Mouse (Mus musculus) kidney, postnatal 0 days (tissue): ENCODE results near the gene Ppil4. TPM values are rescaled to one million over a fixed set of nuclear protein-coding genes. Genes with fewer than 3 reads are reported as not detected.

Experiments
- ATAC-seq: fragments of 200-750 bp; cut with Nextera tagmentation; replicated peaks from 2 replicates; pipeline ENCODE4 v1.8.0; 2017; ENCODE audit warnings: low read depth, moderate number of reproducible peaks, moderate TSS enrichment, moderate library complexity; ENCODE audit not compliant: low FRiP score
- DNase-seq: peaks from one replicate; pipeline ENCODE4 v3.0.0-alpha.2; 2016; ENCODE audit warnings: low spot score
- H3K27ac ChIP-seq: fragments of 300-500 bp; sonication (generic); 2 replicates; pipeline ENCODE4 v1.5.1; 2014; ENCODE audit warnings: mild to moderate bottlenecking
- H3K27me3 ChIP-seq: fragments of 300-500 bp; sonication (generic); 2 replicates; pipeline ENCODE4 v1.6.1; 2014; ENCODE audit warnings: low read length, mixed read lengths; ENCODE audit not compliant: insufficient read depth
- H3K36me3 ChIP-seq: fragments of 300-500 bp; sonication (generic); 2 replicates; pipeline ENCODE4 v1.6.1; 2014; ENCODE audit warnings: low read length, mixed read lengths; ENCODE audit not compliant: insufficient read depth
- H3K4me1 ChIP-seq: fragments of 300-500 bp; sonication (generic); replicated peaks from 2 replicates; pipeline ENCODE4 v1.6.1; 2014; ENCODE audit warnings: antibody characterized with exemption, low read length, mixed read lengths; ENCODE audit not compliant: insufficient read depth
- H3K4me2 ChIP-seq: fragments of 300-500 bp; sonication (generic); 2 replicates; pipeline ENCODE4 v1.6.1; 2014; ENCODE audit warnings: mild to moderate bottlenecking, low read length, moderate library complexity, mixed read lengths
- H3K4me3 ChIP-seq: fragments of 300-500 bp; sonication (generic); replicated peaks from 2 replicates; pipeline ENCODE4 v1.5.1; 2014; ENCODE audit warnings: low read depth, low read length
- H3K9ac ChIP-seq: fragments of 300-500 bp; sonication (generic); 2 replicates; pipeline ENCODE4 v1.6.1; 2014; ENCODE audit warnings: low read depth, low read length
- H3K9me3 ChIP-seq: fragments of 300-500 bp; sonication (generic); replicated peaks from 2 replicates; pipeline ENCODE4 v1.6.1; 2016; ENCODE audit warnings: low read length, inconsistent platforms, mixed read lengths
- CTCF ChIP-seq: IDR thresholded peaks from 2 replicates; pipeline ENCODE4 v1.5.1; 2016; ENCODE audit warnings: antibody characterized with exemption, low read depth, mild to moderate bottlenecking, moderate library complexity
- WGBS: fragments of 180-500 bp; shearing (Covaris S2); extraction: QIAGEN DNeasy Blood & Tissue Kit; methylation state at CpG from one replicate; pipeline ENCODE4 v1.1.7; 2014; 5-methylcytosine and 5-hydroxymethylcytosine counted together
- polyA plus RNA-seq: library from polyadenylated mRNA; unstranded; fragments of >200 nt; fragmentation: Nextera tagmentation; extraction: Ambion mirVana; gene quantifications from 2 replicates; pipeline ENCODE4 v1.2.1, GENCODE M21; 2015

Ppil4 gene
- polyA plus RNA-seq, 1 experiment from 2014 or later, result 32.2 TPM

DNA sequence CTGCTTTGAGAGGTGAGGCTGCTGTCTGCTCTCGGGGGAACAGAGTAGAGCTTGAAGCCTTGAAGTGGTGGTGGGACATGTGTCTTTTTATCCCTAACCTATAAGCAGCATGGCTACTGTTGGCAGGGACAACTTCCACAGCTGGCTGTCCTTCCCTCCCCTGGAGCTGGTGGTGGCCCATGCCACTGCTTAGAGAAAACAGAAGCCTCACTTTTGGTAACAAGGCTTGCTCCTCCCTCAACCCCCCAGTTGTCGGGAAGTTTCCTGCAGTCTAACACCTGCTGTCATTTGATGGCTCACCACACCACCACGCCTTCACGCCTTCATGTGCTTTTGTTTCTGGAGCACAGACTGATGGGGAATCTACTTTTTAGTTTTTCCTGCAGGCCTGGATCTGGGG, 51.5 kb downstream of the Ppil4 start:
- DNase-seq (no peak), ATAC-seq (no peak)
- Histone ChIP-seq H3K9me3 (no peaks in the 10 kb centered on the region), H3K4me3 (no peak overlapping the region), H3K36me3 (no peaks in the 10 kb centered on the region), H3K4me1 (no peaks in the 10 kb centered on the region), H3K4me2 (no peak overlapping the region), H3K27ac (no peak overlapping the region), H3K27me3 (no peaks in the 10 kb centered on the region), H3K9ac (no peak overlapping the region)
- WGBS, result 65% methylated on average over 4 of the region's 4 CpGs
- no peak for TF ChIP-seq CTCF

DNA sequence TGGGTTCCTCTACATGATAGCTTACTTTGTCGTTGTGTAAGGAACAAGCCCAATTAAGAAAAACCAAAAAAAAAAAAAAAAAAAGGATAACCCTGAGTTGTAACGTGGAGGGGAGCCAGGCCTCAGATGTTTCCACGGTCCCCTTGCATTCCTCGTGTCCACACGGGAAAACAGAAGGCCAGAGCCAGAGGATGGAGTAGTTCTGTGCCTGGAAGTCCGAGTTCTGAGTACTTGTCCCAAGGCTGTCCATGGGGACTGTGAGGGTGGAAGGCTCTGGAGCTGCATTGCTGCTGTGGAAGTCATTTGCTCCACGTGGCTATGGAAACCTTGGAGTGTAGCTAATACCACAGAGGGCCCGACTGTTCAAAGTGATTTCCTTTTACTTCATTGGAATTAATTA, 52.4 kb downstream of the Ppil4 start:
- no peak for DNase-seq
- Histone ChIP-seq H3K4me3 (no peak overlapping the region), H3K27me3 (no peaks in the 10 kb centered on the region), H3K4me1 (no peaks in the 10 kb centered on the region), H3K9me3 (no peaks in the 10 kb centered on the region), H3K4me2 (no peak overlapping the region), H3K27ac (no peak overlapping the region), H3K9ac (no peak overlapping the region), H3K36me3 (no peaks in the 10 kb centered on the region)
- WGBS, result 74% methylated on average over 8 of the region's 8 CpGs
- ATAC-seq, result no peak
- TF ChIP-seq CTCF, result no peak

DNA sequence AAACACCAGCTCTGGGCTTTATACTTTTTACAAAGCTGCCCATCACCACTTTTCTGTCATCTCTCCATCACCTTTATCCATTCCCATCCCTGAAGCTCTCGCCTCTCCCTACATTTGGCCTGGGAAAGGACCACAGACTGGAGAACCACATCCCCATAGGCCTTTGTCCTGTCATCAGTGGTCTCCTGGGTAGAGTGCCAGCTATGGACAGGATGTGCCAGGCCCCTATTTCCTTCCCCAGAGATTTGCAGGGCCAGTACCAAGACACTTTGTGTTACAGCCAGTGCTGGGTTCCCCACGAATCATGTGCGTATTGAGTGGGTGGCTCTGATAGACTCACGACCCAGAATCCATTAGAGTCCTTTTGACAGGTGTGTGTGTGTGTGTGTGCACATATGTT, 53.3 kb downstream of the Ppil4 start:
- 89% methylated on average over 4 of the region's 4 CpGs for WGBS

DNA sequence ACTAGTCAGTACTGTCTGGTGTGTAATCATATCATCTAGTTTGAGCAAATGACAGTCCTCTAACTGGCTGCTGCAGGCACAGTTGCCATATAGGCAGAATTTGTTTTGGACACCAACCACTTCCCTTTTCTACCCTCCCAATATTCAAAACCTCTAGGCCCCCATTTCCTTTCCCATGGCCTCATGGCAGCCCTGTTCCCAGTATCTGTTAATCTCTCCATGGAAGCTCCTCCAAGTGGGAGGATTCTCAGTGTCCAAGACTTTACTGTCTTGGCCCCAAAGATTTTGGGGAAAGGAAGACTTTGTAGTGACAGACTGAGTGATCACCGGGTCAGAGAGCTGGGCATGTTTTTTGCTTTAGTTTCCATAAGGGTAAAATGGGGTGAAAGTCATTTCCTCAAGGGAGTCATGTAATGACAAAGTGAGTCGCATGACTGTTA, 54.5 kb downstream of the Ppil4 start:
- Histone ChIP-seq H3K9ac (no peak overlapping the region), H3K27me3 (no peaks in the 10 kb centered on the region), H3K4me3 (no peak overlapping the region), H3K4me2 (no peak overlapping the region), H3K36me3 (no peaks in the 10 kb centered on the region), H3K4me1 (no peaks in the 10 kb centered on the region), H3K27ac (no peak overlapping the region), H3K9me3 (no peaks in the 10 kb centered on the region)
- DNase-seq (no peak), ATAC-seq (no peak)
- no peak for TF ChIP-seq CTCF
- 78% methylated on average over 2 of the region's 2 CpGs for WGBS

More for the DNA sequence above, 53.3 kb downstream of the Ppil4 start:
- no peak overlapping the region for H3K4me2 ChIP-seq
- no peak overlapping the region for H3K27ac ChIP-seq
- no peak for TF ChIP-seq CTCF
- H3K27me3 ChIP-seq, result no peaks in the 10 kb centered on the region
- H3K9ac ChIP-seq, result no peak overlapping the region
- DNase-seq (no peak), ATAC-seq (no peak)
- H3K4me3 ChIP-seq, result no peak overlapping the region
- no peaks in the 10 kb centered on the region for H3K36me3 ChIP-seq
- H3K4me1 ChIP-seq, result no peaks in the 10 kb centered on the region
- no peaks in the 10 kb centered on the region for H3K9me3 ChIP-seq

DNA sequence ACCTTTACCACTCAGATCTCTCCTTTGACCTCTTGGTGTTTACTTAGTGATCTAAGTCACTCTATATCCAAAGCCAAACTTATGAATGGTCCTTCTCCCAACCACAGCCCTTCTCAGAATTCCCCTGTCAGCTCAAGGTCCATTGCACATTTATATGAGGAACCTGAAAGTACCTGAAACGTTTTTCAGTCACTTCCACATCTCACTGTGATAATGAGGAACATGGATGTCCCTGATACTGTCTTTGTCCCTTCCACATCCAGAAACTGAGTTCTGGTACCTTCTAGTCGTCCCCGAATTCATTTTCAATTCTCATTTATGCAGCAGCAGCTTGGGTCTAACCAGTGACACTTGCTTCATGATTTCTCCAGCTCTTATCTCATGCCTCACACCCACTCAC, 59.2 kb downstream of the Ppil4 start:
- no peak overlapping the region for H3K4me2 ChIP-seq
- no peak overlapping the region for H3K27ac ChIP-seq
- no peaks in the 10 kb centered on the region for H3K4me1 ChIP-seq
- TF ChIP-seq CTCF, result no peak
- 68% methylated on average over 3 of the region's 3 CpGs for WGBS
- H3K4me3 ChIP-seq, result no peak overlapping the region
- DNase-seq, result no peak
- H3K36me3 ChIP-seq, result no peaks in the 10 kb centered on the region
- no peak for ATAC-seq
- H3K9ac ChIP-seq, result no peak overlapping the region
- no peaks in the 10 kb centered on the region for H3K9me3 ChIP-seq
- H3K27me3 ChIP-seq, result no peaks in the 10 kb centered on the region

DNA sequence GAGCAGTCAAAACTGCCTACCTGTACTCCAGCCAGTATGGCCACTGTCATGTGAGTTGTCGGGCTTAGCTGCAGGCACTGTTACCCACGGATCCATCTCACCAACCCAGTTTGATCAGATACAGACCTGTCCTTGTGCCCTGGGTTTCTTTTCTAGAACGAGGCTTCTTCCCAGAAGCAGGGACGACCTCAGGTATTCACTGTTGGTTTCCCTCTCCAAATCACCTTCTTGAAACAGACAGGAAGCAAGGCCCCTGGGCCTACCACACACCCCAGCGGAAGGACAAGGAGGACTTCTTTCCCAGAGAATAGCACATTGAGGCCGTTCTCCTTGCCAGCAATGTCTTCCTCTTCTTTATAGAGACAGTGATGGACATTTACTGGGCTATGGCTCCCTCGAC, 67.8 kb downstream of the Ppil4 start:
- Histone ChIP-seq H3K9ac (no peak overlapping the region), H3K27ac (no peak overlapping the region), H3K4me1 (no peaks in the 10 kb centered on the region), H3K4me3 (no peak overlapping the region), H3K36me3 (no peaks in the 10 kb centered on the region), H3K27me3 (no peaks in the 10 kb centered on the region), H3K4me2 (no peak overlapping the region), H3K9me3 (no peaks in the 10 kb centered on the region)
- no peak for DNase-seq
- no peak for TF ChIP-seq CTCF
- ATAC-seq, result no peak
- 85% methylated on average over 7 of the region's 7 CpGs for WGBS

DNA sequence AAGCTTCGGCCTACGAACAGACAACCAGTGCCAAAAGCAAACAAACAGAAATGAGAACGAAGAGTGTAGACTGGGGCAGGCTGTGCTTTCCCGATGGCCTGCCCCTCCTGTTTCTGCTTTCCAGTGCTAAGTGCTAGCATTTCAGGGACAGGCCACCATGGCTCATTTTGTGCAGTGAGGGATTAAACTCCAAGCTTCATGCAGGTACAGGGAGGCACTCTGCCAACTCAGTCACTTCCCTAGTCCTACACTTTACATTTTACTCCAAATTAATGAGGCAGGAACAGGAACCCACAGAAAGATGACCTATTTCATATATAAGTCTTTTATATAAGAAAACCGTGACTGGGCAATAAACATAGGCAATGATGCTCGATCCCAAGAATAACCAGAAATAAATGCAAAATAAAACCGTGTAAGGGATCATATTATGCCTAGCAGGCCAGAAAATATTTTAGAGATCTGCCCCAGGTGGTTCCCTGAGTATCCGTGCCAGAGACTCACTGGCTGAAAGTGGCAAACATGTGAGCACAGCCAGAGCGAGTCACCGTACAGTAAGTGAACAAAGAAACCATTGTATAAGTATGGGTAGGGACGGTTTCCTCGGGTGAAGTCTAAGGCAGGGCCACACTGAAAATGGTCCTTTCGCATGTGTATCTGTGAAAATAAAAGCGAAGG, 68.7 kb downstream of the Ppil4 start:
- no peak for ATAC-seq
- H3K4me2 ChIP-seq, result no peak overlapping the region
- TF ChIP-seq CTCF, result no peak

More for the DNA sequence above, 68.7 kb downstream of the Ppil4 start:
- Histone ChIP-seq H3K27ac (no peak overlapping the region), H3K9ac (no peak overlapping the region), H3K4me1 (no peaks in the 10 kb centered on the region), H3K36me3 (no peaks in the 10 kb centered on the region), H3K27me3 (no peaks in the 10 kb centered on the region), H3K9me3 (no peaks in the 10 kb centered on the region), H3K4me3 (no peak overlapping the region)
- DNase-seq, result no peak
- WGBS, result 84% methylated on average over 14 of the region's 14 CpGs
